Mouse (Mus musculus): ENCODE measurements at regions not wholly inside any gene's neighbourhood (a gene's known extent, or its start where the extent isn't known, plus 50 kb on each side); places are given as distances from the start of the nearest gene placed in this dataset.
A peak's percentile ranks its signal among the peaks of the same experiment; 100 is the strongest.

- intact Hi-C loops (cut with DNase I): no loop called here
Observed at GRCm38 (mm10) chr6:117575057-117575456, 265.9 kb upstream of the Zfp637 start.

GRCm38 (mm10) chr6:117576021-117576420 lies 265.0 kb upstream of the Zfp637 start:
- intact Hi-C loops (cut with DNase I): no loop called here
- DNase-seq (ENCODE audit: extremely low spot score in 1 of 2, low spot score in 2 of 2): no peak

More at GRCm38 (mm10) chr6:117575057-117575456, 265.9 kb upstream of the Zfp637 start:
- DNase-seq (ENCODE audit: extremely low spot score in 1 of 2, low spot score in 2 of 2): peak in 1 of 2 experiments; percentile 23

- no peak for DNase-seq (ENCODE audit: extremely low spot score in 1 of 2, low spot score in 2 of 2)
- intact Hi-C loops (cut with DNase I): no loop called here
Observed at GRCm38 (mm10) chr6:117577539-117578521, 263.1 kb upstream of the Zfp637 start.

GRCm38 (mm10) chr6:117580951-117581350 lies 260.0 kb upstream of the Zfp637 start:
- no peak for DNase-seq (ENCODE audit: extremely low spot score in 1 of 2, low spot score in 2 of 2)
- intact Hi-C loops (cut with DNase I): no loop called here

GRCm38 (mm10) chr6:117583121-117583520 lies 257.9 kb upstream of the Zfp637 start:
- no peak for DNase-seq (ENCODE audit: extremely low spot score in 1 of 2, low spot score in 2 of 2)
- intact Hi-C loops (cut with DNase I): no loop called here

GRCm38 (mm10) chr6:117584563-117584962 lies 256.4 kb upstream of the Zfp637 start:
- DNase-seq (ENCODE audit: extremely low spot score in 1 of 2, low spot score in 2 of 2): no peak

GRCm38 (mm10) chr6:117596166-117596840 lies 244.7 kb upstream of the Zfp637 start:
- no peak for DNase-seq (ENCODE audit: extremely low spot score in 1 of 2, low spot score in 2 of 2)
- intact Hi-C loops (cut with DNase I): no loop called here

More at GRCm38 (mm10) chr6:117584563-117584962, 256.4 kb upstream of the Zfp637 start:
- intact Hi-C loops (cut with DNase I): no loop called here

- intact Hi-C loops (cut with DNase I): no loop called here
Observed at GRCm38 (mm10) chr6:117604834-117605233, 236.1 kb upstream of the Zfp637 start.

GRCm38 (mm10) chr6:117605685-117606084 lies 235.3 kb upstream of the Zfp637 start:
- intact Hi-C loops (cut with DNase I): no loop called here
- DNase-seq (ENCODE audit: extremely low spot score in 1 of 2, low spot score in 2 of 2): no peak

More at GRCm38 (mm10) chr6:117604834-117605233, 236.1 kb upstream of the Zfp637 start:
- DNase-seq (ENCODE audit: extremely low spot score in 1 of 2, low spot score in 2 of 2): no peak

- no peak for DNase-seq (ENCODE audit: extremely low spot score in 1 of 2, low spot score in 2 of 2)
- intact Hi-C loops (cut with DNase I): no loop called here
Observed at GRCm38 (mm10) chr6:117606211-117606610, 234.8 kb upstream of the Zfp637 start.

GRCm38 (mm10) chr6:117607023-117607422 lies 234.0 kb upstream of the Zfp637 start:
- intact Hi-C loops (cut with DNase I): no loop called here

GRCm38 (mm10) chr6:117609476-117610404 lies 231.2 kb upstream of the Zfp637 start:
- intact Hi-C loops (cut with DNase I): no loop called here
- no peak for DNase-seq (ENCODE audit: extremely low spot score in 1 of 2, low spot score in 2 of 2)

More at GRCm38 (mm10) chr6:117607023-117607422, 234.0 kb upstream of the Zfp637 start:
- no peak for DNase-seq (ENCODE audit: extremely low spot score in 1 of 2, low spot score in 2 of 2)

- no peak for DNase-seq (ENCODE audit: extremely low spot score in 1 of 2, low spot score in 2 of 2)
- intact Hi-C loops (cut with DNase I): no loop called here
Observed at GRCm38 (mm10) chr6:117611281-117611680, 229.7 kb upstream of the Zfp637 start.

GRCm38 (mm10) chr6:117611965-117612364 lies 229.0 kb upstream of the Zfp637 start:
- DNase-seq (ENCODE audit: extremely low spot score in 1 of 2, low spot score in 2 of 2): no peak
- intact Hi-C loops (cut with DNase I): no loop called here

- intact Hi-C loops (cut with DNase I): no loop called here
- no peak for DNase-seq (ENCODE audit: extremely low spot score in 1 of 2, low spot score in 2 of 2)
Observed at GRCm38 (mm10) chr6:117612421-117612820, 228.6 kb upstream of the Zfp637 start.

GRCm38 (mm10) chr6:117613656-117614350 lies 227.2 kb upstream of the Zfp637 start:
- intact Hi-C loops (cut with DNase I): no loop called here
- DNase-seq (ENCODE audit: extremely low spot score in 1 of 2, low spot score in 2 of 2): peak; percentile 36 to 48

GRCm38 (mm10) chr6:117614386-117614785 lies 226.6 kb upstream of the Zfp637 start:
- no peak for DNase-seq (ENCODE audit: extremely low spot score in 1 of 2, low spot score in 2 of 2)
- intact Hi-C loops (cut with DNase I): no loop called here

- intact Hi-C loops (cut with DNase I): no loop called here
Observed at GRCm38 (mm10) chr6:117617168-117617567, 223.8 kb upstream of the Zfp637 start.

More at GRCm38 (mm10) chr6:117617168-117617567, 223.8 kb upstream of the Zfp637 start:
- DNase-seq (ENCODE audit: extremely low spot score in 1 of 2, low spot score in 2 of 2): no peak
